Mouse (Mus musculus) MEL (cell line): ENCODE measurements at regions not wholly inside any gene's neighbourhood (a gene's known extent, or its start where the extent isn't known, plus 50 kb on each side); places are given as distances from the start of the nearest gene placed in this dataset.

Source experiments
- CTCF ChIP-seq, 3 experiments: IDR thresholded peaks in 2 of 3; conservative IDR thresholded peaks in 1 of 3; 2 replicates each; pipeline ENCODE4 v1.5.1; 2011 to 2012; ENCODE audit warnings: low read length in 3 of 3, low read depth in 2 of 3, mild to moderate bottlenecking in 2 of 3, improper control_type of control experiment in 1 of 3, inconsistent platforms in 1 of 3, mixed read lengths in 1 of 3, moderate library complexity in 1 of 3; ENCODE audit not compliant: control insufficient read depth in 1 of 3, insufficient read depth in 1 of 3, poor library complexity in 1 of 3, severe bottlenecking in 1 of 3
- MAFK ChIP-seq: IDR thresholded peaks from 2 replicates; pipeline ENCODE4 v1.6.1; 2011; ENCODE audit warnings: low read depth, mild to moderate bottlenecking, low read length, improper control_type of control experiment, borderline replicate concordance
- MAZ ChIP-seq: IDR thresholded peaks from 2 replicates; pipeline ENCODE4 v1.6.1; 2012; ENCODE audit warnings: low read depth, mild to moderate bottlenecking, inconsistent platforms, low read length, improper control_type of control experiment
- NELFE ChIP-seq: IDR thresholded peaks from 2 replicates; pipeline ENCODE4 v1.6.1; 2011; ENCODE audit warnings: low read depth, low read length, improper control_type of control experiment
- POLR2A ChIP-seq, 2 experiments: IDR thresholded peaks; 2 replicates each; pipeline ENCODE4 v1.6.1; 2011 to 2012; ENCODE audit warnings: low read length in 2 of 2, mild to moderate bottlenecking in 2 of 2, control low read depth in 1 of 2, improper control_type of control experiment in 1 of 2, low read depth in 1 of 2, moderate library complexity in 1 of 2; ENCODE audit not compliant: control insufficient read depth in 1 of 2, insufficient read depth in 1 of 2, poor library complexity in 1 of 2
- POLR2AphosphoS5 ChIP-seq: IDR thresholded peaks from 2 replicates; pipeline ENCODE4 v1.6.1; 2012; ENCODE audit warnings: low read depth, borderline replicate concordance, mild to moderate bottlenecking, inconsistent platforms, low read length, moderate library complexity, mixed read lengths

- TF ChIP-seq CTCF (IDR thresholded peaks at IDR 0.05 in 2 of 3, conservative IDR thresholded peaks at IDR 0.05 in 1 of 3; ENCODE audit: control insufficient read depth in 1 of 3, insufficient read depth in 1 of 3, low read depth in 2 of 3, low read length in 3 of 3, poor library complexity in 1 of 3, severe bottlenecking in 1 of 3) = no peak
- no peak for TF ChIP-seq NELFE
- TF ChIP-seq MAFK = no peak
- no peak for TF ChIP-seq MAZ
- no peak for TF ChIP-seq POLR2A (IDR thresholded peaks at IDR 0.05; ENCODE audit: control insufficient read depth in 1 of 2, insufficient read depth in 1 of 2, low read depth in 1 of 2, low read length in 2 of 2, poor library complexity in 1 of 2)
- no peak for TF ChIP-seq POLR2AphosphoS5
Measured at GRCm38 (mm10) chr8:91872278-91873115, 70.6 kb upstream of the Irx3 start.
